Mouse (Mus musculus) CD4-positive, CD25-positive, alpha-beta regulatory T cell, adult 4 months (primary cell): Measurements from ENCODE around the gene Atp8a2. TPM values are rescaled to one million over a fixed set of nuclear protein-coding genes. Genes with fewer than 3 reads are reported as not detected.
"Not testable (repeated sequence)": the region's sequence is repeated elsewhere in the genome, so short reads cannot be mapped to it uniquely, and the experiment has no call there.

ENCODE experiments used
- ATAC-seq: one replicate; pipeline ENCODE4 v1.8.0; 2017
- polyA plus RNA-seq, 2 experiments: library from polyadenylated mRNA; unstranded; fragments of 100-300 nt; shearing (Covaris generic); gene quantifications; one replicate each; pipeline ENCODE4 v1.2.1; 2017

The Atp8a2 gene
- polyA plus RNA-seq, 2 experiments from 2014 or later = 0.98 to 1.9 TPM

DNA sequence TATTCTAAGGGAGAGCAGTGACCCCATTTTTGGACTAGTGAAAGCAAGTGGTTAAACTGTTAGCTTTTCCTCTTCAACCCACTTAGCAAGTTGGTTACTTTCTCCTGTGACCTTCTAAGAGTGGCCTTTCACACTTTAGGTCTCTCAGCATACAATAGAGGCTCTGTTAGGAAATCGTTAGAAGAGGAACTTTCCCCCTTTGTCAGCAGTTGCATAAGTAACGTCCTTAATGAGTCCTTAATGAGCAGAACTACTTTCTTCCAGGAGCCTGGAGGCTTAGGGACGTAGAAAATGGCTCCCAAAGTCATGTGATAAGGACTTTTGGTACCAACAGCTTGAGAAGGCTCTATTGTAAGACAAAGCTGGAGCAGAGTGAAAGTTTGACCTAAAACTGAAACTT, 434.8 kb downstream of the Atp8a2 start:
- ATAC-seq = no peak

- no peak for ATAC-seq
Observed at GRCm38 (mm10) chr14:59759900-59760493, 437.0 kb downstream of the Atp8a2 start.

DNA sequence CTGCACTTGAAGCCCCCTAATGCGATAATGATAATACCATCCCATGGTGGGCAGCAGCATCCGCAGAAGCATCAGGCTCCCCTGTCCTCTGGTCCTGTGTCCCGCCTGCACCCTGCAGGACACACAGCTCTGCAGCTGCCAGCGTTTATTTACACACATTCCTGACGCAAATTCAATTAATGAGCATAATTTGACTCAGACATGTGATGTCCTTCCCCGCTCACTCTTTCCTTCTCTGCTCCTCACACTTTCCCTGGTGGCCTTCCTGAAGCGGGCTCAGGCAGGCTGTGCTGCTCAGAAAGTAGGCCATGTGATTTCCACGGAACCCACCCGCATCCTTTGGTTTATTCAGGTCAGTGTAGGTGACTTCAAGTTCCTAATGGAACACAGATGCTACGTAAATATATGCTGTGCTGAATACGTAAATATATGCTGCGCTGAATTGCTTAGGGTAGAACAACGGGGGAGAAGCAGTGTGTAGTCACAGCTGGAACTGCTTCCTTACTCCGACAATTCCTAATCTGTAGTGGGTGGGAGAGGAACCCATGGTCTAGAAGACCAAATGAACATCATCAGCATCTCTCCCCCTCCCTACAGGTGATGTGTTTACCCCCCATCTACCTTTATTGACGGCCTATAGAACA, 437.7 kb downstream of the Atp8a2 start:
- no peak for ATAC-seq

DNA sequence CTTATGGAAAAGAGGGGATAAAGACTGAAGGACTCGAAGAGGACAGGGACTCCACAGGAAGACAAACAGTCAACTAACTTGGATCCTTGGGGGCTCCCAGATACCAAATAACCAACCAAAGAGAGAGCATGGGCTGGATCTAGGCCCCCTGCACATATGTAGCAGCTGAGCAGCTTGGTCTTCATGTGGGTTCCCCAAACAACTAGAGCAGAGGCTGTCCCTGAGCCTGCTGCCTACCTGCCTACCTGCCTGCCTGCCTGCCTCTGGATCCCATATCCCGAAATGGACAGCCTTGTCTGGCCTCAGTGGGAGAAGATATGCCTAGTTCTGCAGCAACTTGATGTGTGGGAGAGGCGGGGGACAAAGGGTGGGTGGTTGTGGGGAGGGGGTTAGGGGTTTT, 444.6 kb downstream of the Atp8a2 start:
- ATAC-seq = no peak

DNA sequence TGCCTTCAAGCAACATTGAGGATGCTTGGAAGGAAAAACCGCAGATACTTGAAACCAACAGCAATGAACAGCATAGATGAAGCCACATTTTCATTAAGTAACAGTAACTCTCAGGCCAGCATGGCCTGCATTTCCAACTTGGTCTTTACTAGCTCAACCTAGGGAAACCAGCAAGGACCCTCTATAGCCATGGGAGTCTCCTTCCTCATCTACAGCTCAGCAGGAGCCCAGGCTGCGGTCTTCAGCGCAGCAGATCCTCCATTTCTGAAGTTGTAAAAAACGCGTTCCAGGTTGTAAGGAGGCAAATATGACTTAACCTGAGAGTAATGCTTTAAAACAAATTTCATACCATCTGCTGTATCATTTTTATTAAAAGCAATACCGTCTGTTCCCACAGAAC, 447.0 kb downstream of the Atp8a2 start:
- ATAC-seq = no peak

DNA sequence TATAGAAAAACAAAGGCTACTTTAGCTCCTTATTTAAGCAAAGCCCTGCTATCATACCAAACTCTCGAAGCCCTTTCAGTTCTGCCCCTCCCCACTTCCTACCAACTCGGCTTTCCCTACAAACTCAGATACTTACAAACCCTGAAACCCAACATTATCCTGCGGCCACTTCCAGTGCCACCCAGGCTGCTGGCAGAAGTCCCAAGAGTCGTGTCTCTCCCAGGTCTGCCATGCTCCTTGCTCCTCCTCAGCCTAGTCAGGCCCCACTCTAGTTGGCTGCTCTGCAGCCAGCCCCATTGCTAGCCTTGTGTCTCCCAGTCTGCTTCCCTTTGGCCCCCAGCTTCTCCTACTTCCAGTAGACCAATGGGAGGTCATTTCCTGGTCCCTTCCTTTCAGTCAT, 451.3 kb downstream of the Atp8a2 start:
- ATAC-seq = no peak

GRCm38 (mm10) chr14:59741752-59742151, 455.2 kb downstream of the Atp8a2 start:
- no peak for ATAC-seq

DNA sequence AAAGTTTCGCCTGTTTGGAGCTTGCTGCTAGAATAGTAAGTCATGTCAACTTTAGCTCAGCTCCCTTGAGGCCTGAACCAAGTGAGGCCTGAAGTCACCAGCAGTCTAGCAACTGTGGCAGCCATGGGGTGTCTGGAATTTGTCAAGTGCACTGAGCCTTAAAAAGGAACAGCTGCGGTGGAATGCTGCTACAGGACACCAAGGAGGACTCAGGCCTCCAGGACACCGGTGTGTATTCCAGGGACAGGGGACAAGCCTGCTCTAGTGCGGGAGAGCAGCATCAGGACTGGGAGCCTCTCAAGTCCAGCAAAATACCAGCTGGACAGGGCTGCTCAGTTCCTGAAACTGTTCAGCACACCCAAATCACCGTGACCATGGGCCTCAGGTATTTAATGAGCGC, 457.5 kb downstream of the Atp8a2 start:
- no peak for ATAC-seq

DNA sequence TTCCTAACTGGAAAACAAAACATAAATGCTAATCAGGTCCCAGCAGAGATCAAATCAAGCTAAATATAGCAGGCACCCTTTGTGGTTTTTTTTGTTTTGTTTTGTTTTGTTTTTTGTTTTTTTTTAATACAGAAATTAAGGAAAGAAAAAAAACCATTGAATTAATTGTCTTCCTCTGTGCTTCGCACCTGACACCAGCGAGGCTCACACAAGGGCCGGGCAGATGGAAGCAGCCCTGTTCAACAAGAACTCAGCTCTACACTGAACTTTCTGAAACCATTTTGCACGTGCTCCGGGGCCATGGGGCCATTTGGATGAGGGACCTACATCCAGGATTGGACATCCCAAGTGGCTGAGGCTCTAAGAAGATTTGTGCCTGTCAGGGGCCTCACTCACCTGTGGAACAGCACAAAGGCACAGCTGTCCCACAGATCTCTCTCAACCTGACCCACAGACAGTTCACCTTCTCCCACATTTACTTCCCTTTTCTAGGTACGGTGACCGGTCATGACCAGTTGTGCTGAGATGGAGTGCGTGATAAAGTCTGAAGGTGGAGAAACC, 459.2 kb downstream of the Atp8a2 start:
- no peak for ATAC-seq

- no peak for ATAC-seq
Observed at GRCm38 (mm10) chr14:59736861-59737700, 459.9 kb downstream of the Atp8a2 start.

DNA sequence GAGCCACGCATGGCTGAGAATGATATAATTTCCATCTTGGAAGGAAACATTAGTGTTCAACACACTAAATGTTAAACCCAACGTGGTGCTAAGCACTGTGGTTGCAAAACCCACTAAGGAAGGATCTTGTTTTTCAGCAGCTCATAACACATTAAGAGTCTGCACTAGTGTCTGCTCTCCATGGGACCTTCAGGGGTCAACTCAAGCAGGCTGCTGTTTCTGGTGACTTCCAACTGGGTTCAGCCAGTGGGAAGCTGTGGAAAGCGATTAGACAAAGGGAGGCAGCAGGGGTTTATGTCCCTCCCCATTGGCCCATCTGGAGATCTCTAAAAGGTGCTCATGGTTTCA, 467.0 kb downstream of the Atp8a2 start:
- no peak for ATAC-seq

DNA sequence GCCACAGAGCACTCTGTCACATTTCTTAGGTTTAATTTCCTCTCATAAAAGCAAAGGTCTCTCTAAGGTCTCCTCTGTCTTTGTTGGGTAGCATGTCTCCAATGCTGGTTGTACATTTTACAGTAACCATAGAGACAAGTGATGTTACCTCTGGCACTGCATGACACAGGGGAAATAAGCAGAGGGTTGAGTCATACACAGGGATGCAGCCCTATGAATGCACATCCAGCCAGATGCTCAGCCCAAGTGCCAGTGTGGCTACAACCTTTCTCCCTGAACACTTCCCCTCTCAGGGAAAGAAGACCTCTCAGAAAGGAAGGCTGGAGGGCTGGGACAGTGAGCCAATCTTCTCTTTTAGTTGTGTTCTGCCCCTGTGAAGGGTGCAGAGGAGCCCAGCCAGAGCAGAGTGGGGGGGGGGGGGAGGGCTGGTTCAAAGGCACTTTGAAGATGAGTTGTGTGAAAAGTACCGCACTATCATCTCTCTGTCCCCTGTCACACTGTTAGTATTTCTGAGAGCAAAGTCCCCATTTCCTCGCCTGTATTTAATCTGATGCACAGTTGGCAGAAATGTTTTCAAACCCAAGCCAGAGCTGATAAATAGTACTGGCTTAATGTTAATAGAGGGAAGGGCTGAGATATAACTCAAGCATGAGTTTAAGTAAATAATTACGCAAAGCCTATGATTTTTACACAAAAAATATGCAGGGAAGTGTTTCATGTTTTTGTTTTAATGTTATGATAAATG, 467.5 kb downstream of the Atp8a2 start:
- no peak for ATAC-seq

DNA sequence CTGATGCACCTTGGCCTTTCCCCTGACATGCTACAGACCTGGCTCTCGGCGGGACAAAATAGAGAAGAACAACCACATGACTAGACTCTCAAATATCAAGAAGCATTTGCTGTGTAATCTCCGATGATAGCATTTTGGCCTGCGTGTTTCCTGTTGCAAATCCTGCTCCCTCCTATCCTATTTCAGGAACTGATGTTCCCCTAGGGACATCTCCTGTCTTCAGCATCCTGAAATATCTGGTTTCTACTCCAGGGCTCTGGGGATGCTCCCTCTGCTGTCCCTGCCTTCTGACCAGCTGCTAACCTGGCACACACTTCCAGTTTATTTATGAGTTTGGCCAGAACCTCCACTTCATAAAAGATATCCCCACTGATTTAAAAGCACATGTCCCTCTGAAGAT, 470.0 kb downstream of the Atp8a2 start:
- no peak for ATAC-seq

DNA sequence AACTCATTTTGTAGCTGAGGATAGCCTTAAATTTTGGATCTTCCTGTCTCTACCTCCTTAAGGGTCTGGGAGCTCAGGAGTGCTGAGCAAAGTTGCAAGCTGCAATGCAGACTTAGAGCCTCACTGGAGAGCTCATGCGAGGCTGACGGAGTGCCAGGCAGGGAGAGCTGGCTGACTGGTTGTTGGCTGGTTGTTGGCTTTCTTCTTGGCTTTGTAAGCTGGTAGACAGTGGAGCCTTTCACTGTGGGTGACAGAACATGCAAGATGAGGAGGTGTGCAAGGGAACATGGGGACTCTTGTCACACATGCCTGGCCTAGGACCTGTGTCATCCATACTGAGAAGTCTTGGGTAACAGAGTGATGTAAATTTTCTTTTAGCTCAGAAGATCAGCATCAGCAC, 473.8 kb downstream of the Atp8a2 start:
- ATAC-seq = no peak

GRCm38 (mm10) chr14:59721957-59722356, 475.0 kb downstream of the Atp8a2 start:
- ATAC-seq = no peak

DNA sequence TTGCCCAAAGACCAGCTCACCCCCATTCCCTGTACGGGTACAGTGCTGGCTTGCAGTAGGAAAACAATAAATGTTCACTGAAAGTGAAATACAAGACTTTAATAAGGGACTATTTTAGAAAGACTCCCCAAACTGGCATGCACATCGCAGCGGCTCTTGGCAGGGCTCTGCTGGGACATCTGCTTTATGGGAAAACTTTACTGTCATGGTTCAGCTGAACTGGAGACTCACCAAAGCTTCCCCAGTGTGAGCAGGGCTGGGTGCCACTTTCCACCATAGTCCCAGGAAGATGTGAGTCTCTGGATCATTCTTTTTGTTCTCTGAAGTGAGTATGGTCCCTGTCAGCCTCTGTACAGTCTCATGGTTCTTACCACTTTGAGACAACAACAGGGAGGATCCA, 475.6 kb downstream of the Atp8a2 start:
- ATAC-seq = no peak

DNA sequence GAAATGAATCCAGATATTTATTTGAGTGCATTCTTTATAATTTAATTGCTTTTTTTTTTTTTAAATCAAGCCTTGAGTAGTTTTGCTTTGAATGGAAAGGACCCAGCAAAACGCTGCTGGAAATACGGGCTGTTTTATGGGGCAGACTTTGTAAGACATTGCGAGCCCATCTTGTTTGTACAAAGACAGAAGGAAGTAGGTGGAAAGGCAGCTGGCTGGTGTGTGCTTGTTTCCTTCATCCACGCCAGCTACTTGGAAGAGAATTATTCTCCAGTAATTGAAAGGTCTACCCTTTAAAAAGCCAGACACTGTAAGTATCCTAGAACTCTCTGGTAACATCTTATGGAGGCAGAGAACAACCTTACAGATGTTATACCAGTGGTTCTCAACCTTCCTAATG, 476.6 kb downstream of the Atp8a2 start:
- ATAC-seq = no peak

GRCm38 (mm10) chr14:59716443-59717085, 480.4 kb downstream of the Atp8a2 start:
- not testable (repeated sequence) for ATAC-seq

DNA sequence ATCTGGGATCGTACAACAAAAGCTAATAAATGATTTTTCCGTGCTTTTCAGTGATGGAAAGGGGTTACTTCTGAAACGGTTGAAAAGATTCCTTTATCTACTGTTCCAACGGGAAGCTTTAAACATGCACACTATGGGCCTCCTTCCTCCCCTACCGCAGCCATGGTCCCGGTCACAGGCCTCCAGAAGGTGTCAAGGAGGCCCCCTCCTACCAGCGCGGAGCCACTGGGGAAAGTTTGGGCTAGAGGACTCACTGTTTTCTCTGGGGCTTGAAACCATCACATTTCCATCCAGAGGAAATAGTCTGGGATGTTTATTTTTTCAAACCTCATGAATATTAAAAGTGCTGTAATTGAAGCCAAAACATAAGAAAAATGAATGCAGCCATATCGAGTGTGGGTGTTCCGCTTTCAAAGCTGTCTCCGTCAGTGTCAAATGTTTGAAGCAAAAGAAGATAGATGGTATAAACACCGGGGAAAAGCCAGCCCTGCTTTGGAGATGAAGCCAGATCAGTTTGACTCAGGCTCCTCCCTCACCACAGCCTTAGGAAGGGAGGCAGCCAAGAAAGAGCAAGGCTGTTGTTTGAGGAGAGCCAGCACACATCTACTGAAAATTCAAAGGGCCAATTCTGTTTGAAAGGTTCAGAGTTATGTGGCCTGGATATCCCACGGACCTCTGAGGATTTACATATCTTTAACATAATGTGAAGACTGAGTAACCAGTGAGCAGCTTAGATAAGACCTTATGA, 481.1 kb downstream of the Atp8a2 start:
- no peak for ATAC-seq

DNA sequence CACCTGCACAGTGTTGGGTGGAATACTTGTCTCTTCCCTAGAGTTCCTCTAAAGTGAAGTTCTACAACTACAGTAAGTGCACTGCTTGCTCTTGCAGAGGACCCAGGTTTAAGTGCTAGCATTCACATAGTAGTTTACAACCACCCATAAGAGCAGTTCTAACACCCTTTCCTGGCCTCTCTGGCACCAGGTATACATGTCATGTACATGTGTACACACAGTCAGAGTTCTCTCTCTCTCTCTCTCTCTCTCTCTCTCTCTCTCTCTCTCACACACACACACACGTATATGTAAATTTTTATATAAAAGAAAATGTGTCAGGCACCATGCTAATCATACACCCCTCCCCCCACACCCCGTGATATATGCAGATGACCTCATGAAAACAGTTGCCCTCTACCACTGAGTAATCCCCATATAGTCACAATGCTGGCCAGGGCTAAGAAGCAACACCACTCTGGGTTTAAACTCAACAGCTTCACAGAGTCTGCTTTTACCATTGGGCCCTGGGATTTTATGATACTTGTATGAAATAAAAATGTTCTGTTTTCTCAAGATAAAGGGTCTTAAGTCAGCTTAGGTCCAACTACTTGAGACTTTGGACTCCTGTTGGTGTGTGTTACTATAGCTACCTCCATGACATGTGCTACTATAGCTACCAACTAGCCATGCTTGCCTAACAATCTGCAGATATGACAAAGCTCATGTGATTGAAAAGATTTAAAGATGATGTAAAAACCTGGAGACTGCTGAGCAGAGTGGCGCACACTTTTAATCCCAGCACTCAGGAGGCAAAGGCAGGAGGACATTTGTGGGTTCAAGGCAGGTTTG, 487.3 kb downstream of the Atp8a2 start:
- no peak for ATAC-seq

DNA sequence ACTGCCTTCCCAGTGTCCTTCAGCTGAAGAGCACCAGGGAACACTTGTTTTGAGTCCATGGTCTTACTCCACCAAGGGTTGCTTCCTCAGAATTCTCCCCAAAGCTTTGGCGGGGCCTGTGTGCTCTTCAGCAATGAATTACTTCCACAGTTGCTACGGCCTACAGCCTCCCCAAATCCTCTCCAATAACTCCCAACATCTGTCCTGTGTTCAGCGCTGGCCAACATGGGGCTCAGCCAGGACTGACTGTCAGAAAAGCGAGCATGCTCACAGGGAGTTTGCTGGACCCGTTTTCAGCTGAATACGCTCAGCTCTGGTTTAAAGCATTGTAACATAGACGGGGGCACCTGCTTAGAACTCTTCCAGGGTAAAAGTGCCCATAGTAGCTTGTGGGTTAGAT, 489.0 kb downstream of the Atp8a2 start:
- ATAC-seq = no peak
